Mouse (Mus musculus): ENCODE data around the gene Gmeb2.

The Gmeb2 gene

DNA sequence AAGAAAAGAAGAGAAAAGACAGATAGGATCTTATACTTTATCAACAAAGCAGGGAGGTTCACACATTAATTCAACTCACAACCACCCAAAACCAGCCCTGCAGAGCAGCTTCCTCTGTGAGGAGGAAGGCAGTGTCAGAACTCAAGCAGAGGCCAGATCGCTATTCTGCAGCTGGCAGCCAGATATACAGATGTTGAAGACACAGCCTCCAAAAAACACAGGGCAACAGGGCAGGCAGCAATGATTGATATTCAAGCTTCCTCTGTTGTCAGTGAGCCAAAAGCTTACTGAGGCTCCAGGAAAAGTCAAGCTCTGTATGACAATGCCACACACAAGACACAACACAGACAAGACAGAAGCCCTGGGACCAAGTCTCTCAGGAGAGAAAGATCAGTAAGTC, 11.1 kb downstream of the Gmeb2 start:
- intact Hi-C loops (cut with DNase I), result no loop called here

DNA sequence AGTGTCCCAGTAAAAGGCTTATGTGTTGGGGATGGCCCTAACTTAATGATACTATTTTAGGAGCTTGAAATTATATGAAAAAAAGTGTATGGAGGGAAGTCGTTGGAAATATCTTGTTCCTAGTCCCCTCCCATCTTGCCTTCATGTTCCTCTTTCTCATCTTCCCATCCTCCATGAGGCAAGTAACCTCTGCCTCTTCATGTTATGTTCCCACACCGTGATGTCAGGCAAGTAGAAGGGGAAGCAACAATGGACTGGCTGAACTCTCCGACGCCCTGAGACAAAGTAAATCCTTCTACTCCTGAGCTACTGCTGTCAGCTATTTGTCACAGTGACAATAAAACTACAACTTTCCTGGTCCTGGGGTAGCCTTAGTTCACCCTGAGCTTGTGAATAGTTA, 13.2 kb downstream of the Gmeb2 start:
- intact Hi-C loops (cut with DNase I), result no loop called here

DNA sequence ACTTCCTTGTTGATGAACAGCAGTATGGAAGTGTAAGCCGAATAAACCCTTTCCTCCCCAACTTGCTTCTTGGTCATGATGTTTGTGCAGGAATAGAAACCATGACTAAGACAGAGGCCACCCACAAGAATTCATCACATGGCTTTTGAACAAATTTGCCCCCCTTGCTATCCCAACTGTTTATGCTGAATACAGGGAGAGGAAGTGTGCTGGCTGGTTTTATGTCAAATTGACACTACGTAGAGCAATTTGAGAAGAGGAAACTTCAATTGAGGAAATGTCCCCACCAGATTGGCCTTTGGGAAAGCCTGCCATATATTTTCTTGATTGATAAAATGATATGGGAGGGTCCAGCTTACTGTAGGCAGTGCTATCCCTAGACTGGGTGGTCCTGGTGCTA, 14.0 kb downstream of the Gmeb2 start:
- intact Hi-C loops (cut with DNase I), result no loop called here

DNA sequence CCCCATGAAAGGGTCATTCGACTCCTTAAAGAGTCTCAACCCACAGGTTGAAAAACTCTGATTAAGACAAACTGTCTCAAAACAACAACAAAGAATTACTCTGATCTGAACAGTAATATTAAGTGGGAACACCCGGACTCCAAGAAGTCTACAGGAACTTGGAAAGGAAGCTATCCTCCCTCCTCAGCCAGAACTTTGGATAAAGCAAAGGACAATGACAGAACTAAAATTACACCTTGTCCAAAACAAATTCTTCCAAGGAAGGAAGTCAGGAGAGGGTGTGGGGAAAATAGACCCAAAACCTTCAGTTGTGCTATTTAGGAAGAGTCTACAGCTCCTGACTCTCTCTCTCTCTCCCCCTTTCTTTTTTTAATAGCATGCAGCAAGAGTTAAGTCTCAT, 15.7 kb downstream of the Gmeb2 start:
- intact Hi-C loops (cut with DNase I), result no loop called here

DNA sequence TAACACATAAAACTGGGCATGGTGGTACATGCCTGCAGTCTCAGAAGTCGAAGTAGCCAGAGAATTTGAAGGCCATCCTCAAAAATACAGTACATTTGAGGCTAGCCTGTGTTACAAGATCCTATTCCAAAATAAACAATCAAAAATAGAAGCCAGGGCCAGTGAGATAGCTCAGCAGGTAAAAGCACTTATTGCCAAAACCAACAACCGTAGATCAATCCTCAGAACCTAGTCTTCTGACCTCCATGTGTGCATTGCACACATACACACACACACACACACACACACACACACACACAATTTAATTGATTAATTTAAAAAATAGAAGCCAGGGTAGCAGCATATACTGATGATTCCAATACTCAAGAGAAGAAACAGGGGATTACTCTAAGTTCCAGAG, 21.0 kb downstream of the Gmeb2 start:
- intact Hi-C loops (cut with DNase I), result no loop called here

DNA sequence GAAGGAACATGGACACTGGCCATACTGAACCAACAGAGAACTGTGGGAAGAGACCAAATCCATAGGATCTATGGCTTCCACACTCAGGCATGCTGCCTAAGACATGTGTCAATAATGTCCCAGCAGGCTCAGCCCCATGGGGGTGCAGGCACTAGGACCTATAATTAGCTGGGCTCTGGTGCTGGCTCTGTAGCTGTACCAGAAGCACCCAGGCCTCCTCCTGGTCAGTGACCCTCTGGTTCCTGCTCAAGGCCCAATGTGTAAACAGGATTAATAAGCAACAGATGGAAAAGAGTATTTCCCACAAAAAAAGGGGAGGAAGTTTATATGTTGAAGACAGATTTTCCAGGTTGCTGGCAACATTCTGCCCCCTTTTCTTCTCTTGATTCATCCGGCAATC, 34.6 kb downstream of the Gmeb2 start:
- intact Hi-C loops (cut with DNase I), result no loop called here

DNA sequence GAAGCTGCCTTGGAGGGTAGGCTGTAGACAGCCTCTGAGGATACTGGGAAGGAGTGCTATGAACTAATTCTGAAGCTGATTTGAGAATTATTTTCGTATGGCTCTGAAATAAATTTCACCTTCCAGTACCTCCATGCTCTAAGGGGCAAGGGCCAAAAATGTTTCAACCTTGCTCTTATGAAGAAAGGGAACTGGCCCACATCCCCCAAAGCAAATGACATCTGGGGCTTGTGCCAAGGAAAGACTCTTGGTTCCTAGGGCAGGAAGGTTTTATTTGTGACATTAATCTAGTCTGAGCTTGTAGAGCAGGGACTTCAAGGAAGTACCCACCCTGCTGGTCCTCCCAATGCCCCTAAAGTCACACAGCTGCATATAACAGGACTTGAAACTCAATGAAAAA, 36.0 kb downstream of the Gmeb2 start:
- intact Hi-C loops (cut with DNase I), result no loop called here

DNA sequence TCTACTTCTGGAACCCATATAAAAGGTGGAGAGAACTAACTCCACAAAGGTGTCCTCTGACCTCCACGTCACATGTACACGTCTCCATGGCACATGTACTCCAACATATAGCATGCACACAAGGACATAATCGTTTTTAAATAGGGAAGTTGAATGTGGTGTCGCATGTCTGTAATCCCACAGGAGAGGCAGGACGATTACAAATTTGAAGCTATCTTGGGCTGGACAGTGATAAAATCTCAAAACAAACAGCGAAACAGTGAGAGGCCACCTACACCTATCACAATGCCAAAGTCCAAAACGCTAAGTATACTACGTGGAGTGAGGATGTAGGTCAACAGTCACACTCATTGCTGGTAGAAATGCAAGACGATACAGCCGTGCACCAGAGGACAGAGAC, 38.6 kb downstream of the Gmeb2 start:
- intact Hi-C loops (cut with DNase I), result no loop called here

DNA sequence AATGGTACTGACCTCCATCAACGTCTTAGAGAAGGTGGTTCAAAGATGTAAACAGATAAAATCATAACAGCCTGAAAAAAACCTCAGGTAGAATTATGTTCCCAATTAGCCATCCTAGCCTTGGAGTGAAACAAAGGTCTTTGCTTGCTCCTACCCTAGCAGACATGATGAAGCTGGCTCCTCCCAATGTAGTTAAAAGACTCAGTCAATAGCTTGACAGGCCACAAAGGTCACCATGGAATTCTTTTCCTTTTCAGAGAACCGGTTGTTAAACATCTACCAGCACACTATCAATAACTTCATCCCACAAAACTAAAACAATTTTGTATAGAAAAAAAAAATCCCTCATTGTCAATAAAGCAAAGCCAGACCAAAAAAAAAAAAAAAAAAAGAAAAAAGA, 42.8 kb downstream of the Gmeb2 start:
- intact Hi-C loops (cut with DNase I), result no loop called here

DNA sequence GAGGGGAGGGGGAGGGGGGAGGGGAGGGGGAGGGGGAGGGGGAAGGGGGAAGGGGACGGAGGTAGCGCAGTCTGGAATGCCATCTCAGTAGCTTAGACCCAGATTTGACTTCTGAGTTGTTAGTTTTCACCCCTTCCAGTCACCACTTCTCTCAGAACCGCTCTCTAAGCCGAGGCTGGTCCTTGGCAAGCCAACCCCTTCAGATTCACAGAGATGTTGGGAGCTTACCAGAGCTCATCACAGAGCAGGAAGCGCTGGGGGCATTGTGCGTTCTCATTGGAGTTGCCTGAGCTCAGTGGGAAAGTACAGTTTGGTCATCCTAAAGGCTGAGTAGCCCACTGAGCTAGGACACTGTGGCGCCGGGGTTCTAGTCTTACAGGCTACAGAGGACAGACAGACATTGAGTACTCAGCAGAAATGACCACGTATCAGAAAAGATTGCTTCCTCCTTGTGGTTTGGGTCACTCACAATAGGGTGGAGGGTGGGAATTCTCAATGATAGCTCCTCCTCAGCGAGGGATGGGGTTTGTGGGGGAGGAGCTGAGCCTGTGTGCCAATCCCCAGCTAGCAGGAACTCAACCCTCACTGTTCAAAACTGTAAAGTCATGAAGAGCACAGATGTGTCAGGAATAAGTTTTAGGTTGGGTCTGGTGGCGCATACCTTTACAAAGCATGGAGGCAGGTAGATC, 44.0 kb downstream of the Gmeb2 start:
- intact Hi-C loops (cut with DNase I), result loop anchor here (5.0 kb wide), 1 partner anchor 57 kb away; the partner anchor contains the start of gene Ppdpf

DNA sequence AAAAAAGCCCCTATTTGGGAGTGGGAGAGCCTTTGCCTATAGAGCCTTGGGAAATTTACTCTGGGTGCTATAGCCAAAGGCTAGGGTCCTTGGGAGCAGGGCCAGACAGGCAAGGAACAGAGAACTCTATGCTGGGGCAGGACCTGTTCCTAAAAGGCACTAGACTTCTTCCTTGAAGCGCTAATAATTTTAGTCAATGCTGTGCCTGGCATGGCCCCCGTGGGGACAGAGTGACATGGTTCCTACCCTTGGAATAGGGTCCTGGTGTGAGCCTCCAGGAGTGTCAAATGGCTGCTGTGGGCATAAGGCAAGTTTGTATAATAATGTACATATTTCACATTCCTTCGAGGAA, 45.5 kb downstream of the Gmeb2 start:
- intact Hi-C loops (cut with DNase I), result loop anchor here (5.0 kb wide), 1 partner anchor 55 kb away; the partner anchor contains the start of gene Ppdpf

DNA sequence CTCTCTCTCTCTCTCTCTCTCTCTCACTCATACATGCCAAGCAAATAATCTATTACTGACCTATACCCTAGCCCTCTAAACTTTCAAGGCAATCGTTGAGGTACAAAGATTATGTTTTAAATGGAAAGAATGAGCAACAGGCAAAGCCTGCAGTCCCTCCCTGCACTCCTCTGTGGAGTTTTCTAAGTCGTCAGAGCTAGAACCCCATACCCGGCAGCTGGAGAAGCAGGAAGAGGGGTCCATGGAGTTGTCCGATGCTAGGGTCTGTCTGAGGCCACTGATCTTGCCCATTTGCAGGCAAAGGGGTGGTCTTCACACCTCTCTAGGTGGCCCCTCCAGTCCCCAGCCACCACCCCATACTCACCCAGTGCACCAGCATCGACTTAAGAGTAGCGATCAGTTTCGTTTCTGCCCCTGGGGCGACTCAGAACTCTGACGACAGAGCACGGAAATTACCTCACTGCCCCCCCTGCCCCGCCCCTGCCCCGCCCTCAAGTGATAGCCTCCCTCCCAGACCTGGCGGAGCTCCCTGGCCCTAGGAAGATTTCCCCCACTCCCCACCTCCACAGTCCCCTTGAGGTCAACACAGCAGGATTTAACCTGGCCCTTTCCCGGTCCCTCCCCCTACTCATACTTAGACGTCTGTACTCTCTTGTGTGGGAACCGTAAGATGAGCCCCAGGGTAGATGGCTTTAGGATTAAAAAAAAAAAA, 46.1 kb downstream of the Gmeb2 start, which contains the start of gene Helz2:
Gene Helz2, minus strand, starts transcription at position 426 of the 712 bp plus-strand sequence.
- intact Hi-C loops (cut with DNase I), result loop anchor here (5.0 kb wide), 1 partner anchor 54 kb away; the partner anchor contains the start of gene Ppdpf

DNA sequence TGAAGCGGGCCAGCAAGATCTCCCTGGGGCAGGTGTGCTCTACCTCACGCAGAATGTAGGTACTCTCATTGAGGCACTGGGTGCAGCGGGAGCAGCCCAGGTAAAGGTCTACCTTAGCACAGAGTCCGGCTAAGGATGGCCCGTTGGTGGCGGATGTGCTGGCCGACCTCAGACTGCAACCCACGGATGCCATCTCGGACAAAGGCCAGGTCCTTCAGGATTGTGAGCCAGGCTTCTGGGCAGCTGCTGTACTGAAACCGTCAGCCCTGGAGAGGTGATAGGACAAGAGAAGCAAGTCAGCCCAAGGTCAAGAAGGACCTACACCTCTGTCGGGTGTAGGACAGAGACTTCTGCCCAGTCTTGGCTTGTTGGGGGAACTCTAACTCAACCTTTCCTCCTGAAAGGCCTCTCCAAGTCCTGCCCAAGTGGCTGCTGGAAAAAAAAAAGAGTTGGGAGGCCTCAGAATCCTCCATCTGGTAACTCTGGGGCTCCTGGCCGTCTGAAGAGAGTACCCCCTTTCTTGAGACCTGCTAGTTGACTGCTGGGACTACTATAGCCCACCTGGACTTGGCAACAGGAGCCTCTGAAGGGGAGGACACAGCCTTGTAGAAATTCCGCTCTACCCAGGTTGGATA, 46.9 kb downstream of the Gmeb2 start:
- intact Hi-C loops (cut with DNase I), result loop anchor here (5.0 kb wide), 1 partner anchor 54 kb away; the partner anchor contains the start of gene Ppdpf

DNA sequence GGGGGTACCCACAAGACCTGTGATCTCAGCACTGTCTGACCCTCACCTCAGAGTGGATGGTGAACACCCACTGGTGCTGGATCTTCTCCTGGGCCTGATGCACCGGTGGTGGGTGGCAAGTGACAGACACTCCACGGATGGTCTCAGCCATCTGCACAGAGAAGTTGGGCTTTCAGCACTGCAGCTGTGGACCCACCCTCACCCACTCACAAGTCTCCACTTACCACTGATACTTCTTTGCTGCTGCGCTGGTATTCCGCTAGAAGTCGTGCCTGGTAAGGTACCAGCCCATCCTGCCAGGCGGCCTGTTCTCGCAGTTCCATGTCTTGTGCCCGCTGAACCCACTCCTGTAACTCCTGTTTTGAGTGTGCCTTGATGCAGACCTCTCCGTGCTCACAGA, 48.6 kb downstream of the Gmeb2 start:
- intact Hi-C loops (cut with DNase I), result no loop called here

DNA sequence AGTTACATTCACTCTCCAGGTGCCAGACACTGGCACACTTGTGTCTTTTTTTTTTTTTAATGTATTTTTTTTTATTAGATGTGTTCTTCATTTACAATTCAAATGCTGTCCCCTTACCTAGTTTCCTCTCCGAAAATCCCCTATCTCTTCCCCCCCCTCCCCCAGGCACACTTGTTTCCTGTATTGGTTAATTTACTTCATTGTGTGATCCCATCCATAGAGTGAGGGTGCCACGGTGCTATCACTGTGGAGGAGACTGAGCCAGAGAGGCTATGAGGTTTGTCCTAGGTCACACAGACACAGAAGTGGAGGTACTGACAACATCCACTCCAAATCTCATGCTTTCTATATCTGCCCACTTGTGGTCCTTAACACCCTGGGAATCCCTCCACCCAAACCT, 49.0 kb downstream of the Gmeb2 start:
- intact Hi-C loops (cut with DNase I), result no loop called here

DNA sequence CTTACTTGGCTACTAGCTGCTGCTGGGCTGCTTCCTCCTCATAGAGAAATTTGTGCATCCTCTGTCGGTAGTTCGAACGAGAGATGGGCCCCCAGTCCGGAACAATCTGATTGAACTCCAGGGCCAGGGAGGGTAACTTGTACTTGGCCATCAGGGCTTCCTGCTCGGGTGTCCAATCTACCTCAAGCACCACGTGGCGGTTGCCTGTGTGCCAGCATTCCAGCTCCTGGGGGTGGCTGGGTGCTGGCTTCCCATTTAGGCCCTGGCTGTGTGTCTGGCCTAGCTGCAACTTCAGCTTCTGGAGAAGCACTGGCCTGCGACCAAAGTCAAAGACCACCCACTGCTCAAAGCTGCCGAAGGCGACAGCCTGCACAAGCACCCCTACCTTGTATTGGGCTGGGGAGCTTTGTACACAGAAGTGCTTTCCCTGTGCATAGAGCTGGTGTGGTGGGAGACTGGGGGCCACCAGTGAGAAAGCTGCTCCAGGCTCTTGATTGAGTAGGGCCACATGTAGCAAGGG, 49.7 kb downstream of the Gmeb2 start:
- intact Hi-C loops (cut with DNase I), result no loop called here

DNA sequence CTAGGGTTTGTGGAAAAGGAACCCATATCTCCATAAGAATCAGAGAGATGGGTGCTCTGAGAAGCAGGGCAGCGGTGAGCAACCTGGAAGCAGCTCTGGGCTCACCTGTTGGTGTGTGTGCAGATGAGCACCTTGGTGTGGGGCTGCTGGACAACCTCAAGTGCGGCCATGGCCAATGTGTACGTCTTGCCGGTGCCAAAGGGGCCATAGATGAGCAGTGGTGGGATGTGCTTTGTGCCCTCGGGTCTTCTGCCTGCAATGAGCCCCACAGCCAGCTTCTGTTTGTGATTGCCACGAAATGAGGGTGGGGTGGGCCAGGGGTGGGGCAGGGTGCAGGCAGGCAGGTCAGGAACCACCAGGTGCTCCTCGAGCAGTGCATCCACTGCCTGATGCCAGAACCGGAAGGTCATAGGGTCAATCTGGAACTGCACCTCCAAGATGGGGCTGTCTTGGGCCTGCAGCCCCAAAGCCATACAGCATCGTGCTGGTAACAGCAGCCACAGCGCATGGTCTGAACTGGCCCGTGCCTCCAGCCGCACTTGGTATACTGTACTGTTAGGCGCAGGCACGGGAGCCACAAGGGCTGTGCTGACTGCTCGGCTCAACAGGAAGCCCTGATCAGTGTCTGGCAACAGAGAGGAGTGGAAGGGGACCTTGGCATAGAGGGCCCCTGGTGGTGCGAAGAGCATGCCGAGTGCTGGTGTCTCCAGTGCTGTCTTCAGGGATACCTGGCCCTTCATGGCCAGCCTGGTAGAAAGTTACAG, 50.4 kb downstream of the Gmeb2 start:
- intact Hi-C loops (cut with DNase I), result no loop called here

DNA sequence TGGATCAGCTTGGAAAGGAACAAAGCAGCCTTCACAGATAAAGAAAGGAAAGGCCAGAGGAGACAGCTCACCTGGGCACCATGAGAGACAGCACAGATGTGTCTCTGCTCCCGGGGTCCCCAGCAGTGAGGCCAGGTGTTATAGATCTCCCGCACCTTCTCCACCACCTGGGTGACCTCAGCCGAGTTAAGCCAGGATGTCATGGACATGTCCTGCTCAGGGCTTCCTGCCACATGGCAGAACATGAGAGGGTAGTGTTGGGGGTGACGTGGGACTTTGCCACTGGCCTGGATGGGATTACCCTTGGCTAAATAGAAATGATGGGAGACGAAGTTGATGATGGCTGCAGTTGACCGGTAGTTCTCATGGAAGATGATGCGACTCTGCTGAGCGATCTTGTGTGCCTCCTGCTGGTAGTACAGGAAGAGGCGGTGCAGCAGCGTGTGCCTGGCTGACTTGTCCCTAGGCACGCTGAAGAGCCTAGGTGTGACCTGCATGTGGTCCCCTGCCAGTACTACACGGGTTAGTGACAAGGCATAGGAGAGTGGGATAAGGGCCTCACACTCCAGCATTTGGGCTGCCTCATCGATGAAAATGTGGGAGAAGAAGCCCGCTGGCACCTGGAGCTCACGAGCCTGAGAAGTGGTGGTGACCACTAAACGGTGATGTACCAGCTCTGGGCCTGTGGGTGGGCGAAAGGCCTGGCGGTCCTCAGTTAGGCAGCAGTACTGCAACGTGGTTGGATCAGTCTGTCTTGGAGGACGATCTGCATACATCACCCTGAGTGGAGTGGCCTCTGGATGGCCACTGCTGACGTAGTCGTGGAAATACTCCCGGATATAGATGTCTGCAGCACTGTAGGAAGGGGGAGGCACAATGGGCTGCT, 51.9 kb downstream of the Gmeb2 start:
- intact Hi-C loops (cut with DNase I), result no loop called here

DNA sequence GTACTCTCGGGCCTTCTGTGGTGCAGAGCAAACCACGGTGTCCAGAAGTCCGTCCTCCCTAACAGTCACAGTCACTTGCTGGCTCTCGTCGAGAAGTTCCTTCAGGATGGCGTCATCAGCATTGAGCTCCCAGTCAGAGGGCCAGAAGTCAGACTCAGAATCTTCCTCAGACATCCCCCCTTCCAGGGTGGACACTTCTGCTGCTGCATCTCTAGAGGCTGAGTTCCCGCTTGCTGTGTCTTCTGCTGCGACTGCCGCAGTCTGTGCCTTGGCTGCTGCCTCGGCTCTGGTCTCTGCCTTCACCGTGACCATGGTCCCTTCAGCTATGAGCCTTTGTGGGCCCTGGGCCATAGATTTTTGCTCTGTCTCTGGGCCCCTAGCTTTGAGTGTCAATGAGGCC, 53.2 kb downstream of the Gmeb2 start:
- intact Hi-C loops (cut with DNase I), result no loop called here

DNA sequence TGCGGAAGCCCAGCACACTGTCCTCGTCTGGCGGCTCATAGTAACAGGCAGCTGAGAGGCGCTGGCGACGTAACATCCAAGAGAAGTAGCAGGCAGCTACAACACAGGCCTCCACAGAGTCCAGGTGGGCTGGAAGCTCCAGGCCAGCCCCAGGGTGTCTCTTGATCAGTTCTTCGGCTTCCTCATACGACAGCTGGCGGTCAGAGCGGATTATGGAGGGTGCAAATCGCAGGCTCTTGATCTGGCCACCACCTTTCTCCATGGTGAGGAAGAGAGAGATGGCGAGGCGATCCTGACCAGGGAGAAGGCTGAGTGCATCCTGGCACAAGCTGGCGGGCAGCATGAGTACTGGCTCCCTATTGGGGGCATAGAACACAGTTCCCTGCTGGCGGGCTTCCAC, 54.4 kb downstream of the Gmeb2 start:
- intact Hi-C loops (cut with DNase I), result no loop called here

Measured in adrenal gland (tissue).